Mouse (Mus musculus): ENCODE measurements around the gene Tex48. TPM values are rescaled to one million over a fixed set of nuclear protein-coding genes. Genes with fewer than 3 reads are reported as not detected.

The Tex48 gene
- total and polyA plus RNA-seq, 3 experiments = not detected

- Histone ChIP-seq H3K27me3 (ENCODE audit: control insufficient read depth in 1 of 2, insufficient read depth in 2 of 2, low read length in 2 of 2) (no peaks in the 10 kb centered on the region), H3K36me3 (ENCODE audit: control insufficient read depth in 1 of 2, insufficient read depth in 2 of 2, low read length in 2 of 2) (peaks cover 0 to 15% of the 10 kb centered on the region in 2 experiments; a peak in 2 of 4 replicates), H3K9ac (ENCODE audit: control insufficient read depth, low read depth, low read length, poor library complexity, severe bottlenecking) (peak overlapping the region; percentile 98), H3K4me3 (ENCODE audit: control insufficient read depth in 1 of 2, insufficient read depth in 1 of 2, low read depth in 2 of 2, low read length in 2 of 2) (peak overlapping the region; percentile 79 to 98), H3K9me3 (replicated peaks; ENCODE audit: insufficient read depth, low read length) (no peaks in the 10 kb centered on the region), H3K4me1 (ENCODE audit: control insufficient read depth in 1 of 2, insufficient read depth in 2 of 2, low read length in 2 of 2) (peaks cover 0 to 26% of the 10 kb centered on the region in 2 experiments; a peak in 3 of 4 replicates), H3K79me2 (ENCODE audit: control insufficient read depth, insufficient read depth, low read length, poor library complexity) (peaks cover 9% of the 10 kb centered on the region; the same call in 1 of the 2 replicates), H3K27ac (ENCODE audit: control insufficient read depth, low read depth, low read length) (peak overlapping the region; percentile 73)
- no peak for TF ChIP-seq BHLHE40 (IDR thresholded peaks at IDR 0.05; ENCODE audit: borderline replicate concordance, low read depth, low read length)
- TF ChIP-seq SIN3A (IDR thresholded peaks at IDR 0.05; ENCODE audit: low read length) = 0 out of 2 replicates have a peak, but pooled peaks have one; percentile 11
- DNase-seq (ENCODE audit: low read depth, low spot score) = peak; percentile 53
Measured at GRCm38 (mm10) chr4:63559127-63559697, 63.0 kb downstream of the Tex48 start.

GRCm38 (mm10) chr4:63558407-63559081 is 63.7 kb downstream of the Tex48 start, which contains the start of gene Tmem268:
Gene Tmem268 (plus strand): TSS chr4:63558781.
- H3K79me2 ChIP-seq (ENCODE audit: control insufficient read depth, insufficient read depth, low read length, poor library complexity) = peaks cover 9% of the 10 kb centered on the region; the same call in 1 of the 2 replicates
- H3K4me3 ChIP-seq (ENCODE audit: control insufficient read depth in 1 of 2, insufficient read depth in 1 of 2, low read depth in 2 of 2, low read length in 2 of 2) = peak within 1 kb of the TSS; percentile 79 to 98
- peak; percentile 77 for DNase-seq (ENCODE audit: low read depth, low spot score)
- peak within 1 kb of the TSS; percentile 73 for H3K27ac ChIP-seq (ENCODE audit: control insufficient read depth, low read depth, low read length)
- peaks cover 0 to 15% of the 10 kb centered on the region in 2 experiments; a peak in 2 of 4 replicates for H3K36me3 ChIP-seq (ENCODE audit: control insufficient read depth in 1 of 2, insufficient read depth in 2 of 2, low read length in 2 of 2)
- peak within 1 kb of the TSS; percentile 98 for H3K9ac ChIP-seq (ENCODE audit: control insufficient read depth, low read depth, low read length, poor library complexity, severe bottlenecking)
- H3K4me1 ChIP-seq (ENCODE audit: control insufficient read depth in 1 of 2, insufficient read depth in 2 of 2, low read length in 2 of 2) = peaks cover 0 to 26% of the 10 kb centered on the region in 2 experiments; a peak in 3 of 4 replicates
- no peaks in the 10 kb centered on the region for H3K27me3 ChIP-seq (ENCODE audit: control insufficient read depth in 1 of 2, insufficient read depth in 2 of 2, low read length in 2 of 2)
- H3K9me3 ChIP-seq (replicated peaks; ENCODE audit: insufficient read depth, low read length) = no peaks in the 10 kb centered on the region
- TF ChIP-seq MYC (IDR thresholded peaks at IDR 0.05; ENCODE audit: low read depth, low read length) (peak; percentile 89), ELF1 (IDR thresholded peaks at IDR 0.05; ENCODE audit: low read depth, low read length) (0 out of 2 replicates have a peak, but pooled peaks have one; percentile 13), MXI1 (IDR thresholded peaks at IDR 0.05; ENCODE audit: low read depth, low read length) (peak; percentile 94), SIN3A (IDR thresholded peaks at IDR 0.05; ENCODE audit: low read length) (peak; percentile 71; the same call in 1 of the 2 replicates), ZC3H11A (IDR thresholded peaks at IDR 0.05; ENCODE audit: low read depth, low read length) (no peak), POLR2AphosphoS2 (IDR thresholded peaks at IDR 0.05; ENCODE audit: low read length) (peak; percentile 43; the same call in 1 of the 2 replicates), TAL1 (IDR thresholded peaks at IDR 0.05; ENCODE audit: low read length) (no peak), NELFE (IDR thresholded peaks at IDR 0.05; ENCODE audit: low read depth, low read length) (peak; percentile 84; the same call in 1 of the 2 replicates), MAX (IDR thresholded peaks at IDR 0.05; ENCODE audit: low read length) (peak; percentile 92), ZMIZ1 (IDR thresholded peaks at IDR 0.05; ENCODE audit: low read depth, low read length) (0 out of 2 replicates have a peak, but pooled peaks have one; percentile 55), JUND (IDR thresholded peaks at IDR 0.05; ENCODE audit: low read depth, low read length) (no peak), RAD21 (IDR thresholded peaks at IDR 0.05; ENCODE audit: low read depth, low read length) (no peak), NRF1 (IDR thresholded peaks at IDR 0.05; ENCODE audit: insufficient read depth, low read depth, low read length, poor library complexity, severe bottlenecking) (peak; percentile 62; the same call in 1 of the 2 replicates), BHLHE40 (IDR thresholded peaks at IDR 0.05; ENCODE audit: borderline replicate concordance, low read depth, low read length) (peak; percentile 41; the same call in 1 of the 2 replicates), USF2 (IDR thresholded peaks at IDR 0.05; ENCODE audit: borderline replicate concordance in 1 of 2, insufficient read depth in 1 of 2, low read depth in 1 of 2, low read length in 2 of 2) (no peak), POLR2A (IDR thresholded peaks at IDR 0.05; ENCODE audit: control insufficient read depth in 1 of 2, insufficient read depth in 1 of 2, low read depth in 1 of 2, low read length in 2 of 2, poor library complexity in 1 of 2) (peak; percentile 68 to 80), CHD1 (IDR thresholded peaks at IDR 0.05; ENCODE audit: low read depth, low read length) (peak; percentile 67; the same call in 1 of the 2 replicates), SMC3 (IDR thresholded peaks at IDR 0.05; ENCODE audit: low read depth, low read length) (no peak), TBP (IDR thresholded peaks at IDR 0.05; ENCODE audit: low read depth, low read length) (no peak), USF1 (IDR thresholded peaks at IDR 0.05; ENCODE audit: low read depth, low read length) (0 out of 2 replicates have a peak, but pooled peaks have one; percentile 13), UBTF (IDR thresholded peaks at IDR 0.05; ENCODE audit: borderline replicate concordance, insufficient read depth, low read depth, low read length) (no peak), HCFC1 (IDR thresholded peaks at IDR 0.05; ENCODE audit: low read depth, low read length) (0 out of 2 replicates have a peak, but pooled peaks have one; percentile 11), TCF12 (IDR thresholded peaks at IDR 0.05; ENCODE audit: low read depth, low read length) (peak; percentile 46)

Measured in MEL (cell line).